Mouse (Mus musculus) C2C12 (cell line): ENCODE results near the gene Zfp580.

Experiments used
- CTCF ChIP-seq: IDR thresholded peaks from one replicate; pipeline ENCODE4 v1.5.1; 2011; ENCODE audit not compliant: control insufficient read depth, insufficient read depth, insufficient read length
- FOSL1 ChIP-seq: IDR thresholded peaks from one replicate; pipeline ENCODE4 v1.8.0; 2011; ENCODE audit warnings: mild to moderate bottlenecking, low read length; ENCODE audit not compliant: poor library complexity, insufficient read depth, severe bottlenecking
- MAX ChIP-seq: IDR thresholded peaks from one replicate; pipeline ENCODE4 v1.6.1; 2011; ENCODE audit warnings: mild to moderate bottlenecking, control low read depth
- MYOD1 ChIP-seq: IDR thresholded peaks from one replicate; pipeline ENCODE4 v1.6.1; 2011; ENCODE audit warnings: low read depth; ENCODE audit not compliant: control insufficient read depth, insufficient read length

- no peak for TF ChIP-seq CTCF
- TF ChIP-seq FOSL1, result no peak
- no peak for TF ChIP-seq MAX
- no peak for TF ChIP-seq MYOD1
Measured at GRCm38 (mm10) chr7:5086921-5087440, 35.6 kb downstream of the Zfp580 start.
